22 mouse cellular contexts compared by ENCODE assay signal in genomic region chrX:109235383-109236036, GRCm38 (mm10). TPM values are rescaled to one million over a fixed set of nuclear protein-coding genes. Genes with fewer than 3 reads are reported as not detected.
"Had no signal": no experiment of that assay in that cellular context is flagged by ENCODE, and none has a peak within 500 bp of the region (broad histone marks: within the 10 kb centered on the region; RNA-seq: fewer than 3 reads in every experiment).

No protein-coding gene starts in this region.

- H3K27me3 ChIP-seq: kidney, embryonic 15.5 days; limb, embryonic 13.5 days; liver, embryonic 15.5 days; midbrain, embryonic 12.5 days; midbrain, embryonic 15.5 days; neural tube, embryonic 12.5 days; neural tube, embryonic 15.5 days had no signal

- H3K4me3 ChIP-seq: kidney, embryonic 15.5 days; layer of hippocampus, adult 2 months; limb, embryonic 10.5 days; limb, embryonic 13.5 days; liver, embryonic 15.5 days; midbrain, embryonic 12.5 days; midbrain, embryonic 15.5 days; neural tube, embryonic 12.5 days; neural tube, embryonic 15.5 days had no signal

- DNase-seq: kidney, postnatal 10 days; layer of hippocampus, adult 9-11 months; lung, embryonic 14.5 days; right cerebral cortex, adult 18-20 months; right cerebral cortex, postnatal 14 days; right cerebral cortex, postnatal 4 days; thymus, adult 2 months; thymus, postnatal 14 days; thymus, postnatal 4 days had no signal

- H3K9ac ChIP-seq: kidney, embryonic 15.5 days; limb, embryonic 13.5 days; liver, embryonic 15.5 days; lung, embryonic 14.5 days; midbrain, embryonic 12.5 days; midbrain, embryonic 15.5 days; neural tube, embryonic 12.5 days; neural tube, embryonic 15.5 days had no signal

- ATAC-seq: lung, postnatal 0 days; midbrain, embryonic 15.5 days had no signal

- H3K36me3 ChIP-seq: kidney, embryonic 15.5 days; limb, embryonic 10.5 days; limb, embryonic 13.5 days; liver, embryonic 15.5 days; midbrain, embryonic 12.5 days; midbrain, embryonic 15.5 days; neural tube, embryonic 12.5 days; neural tube, embryonic 15.5 days had no signal

- H3K4me1 ChIP-seq: kidney, embryonic 15.5 days; limb, embryonic 10.5 days; limb, embryonic 13.5 days; liver, embryonic 15.5 days; midbrain, embryonic 12.5 days; midbrain, embryonic 15.5 days; neural tube, embryonic 12.5 days; neural tube, embryonic 15.5 days had no signal

- H3K9me3 ChIP-seq: kidney, embryonic 15.5 days; limb, embryonic 10.5 days; limb, embryonic 13.5 days; liver, embryonic 15.5 days; midbrain, embryonic 12.5 days; midbrain, embryonic 15.5 days; neural tube, embryonic 12.5 days; neural tube, embryonic 15.5 days had no signal

- H3K4me2 ChIP-seq: kidney, embryonic 15.5 days; limb, embryonic 13.5 days; liver, embryonic 15.5 days; lung, embryonic 14.5 days; midbrain, embryonic 12.5 days; midbrain, embryonic 15.5 days; neural tube, embryonic 12.5 days; neural tube, embryonic 15.5 days had no signal

- H3K27ac ChIP-seq: kidney, embryonic 15.5 days; layer of hippocampus, adult 2 months; limb, embryonic 10.5 days; limb, embryonic 13.5 days; liver, embryonic 15.5 days; macrophage; midbrain, embryonic 12.5 days; midbrain, embryonic 15.5 days; neural tube, embryonic 12.5 days; neural tube, embryonic 15.5 days; stomach, postnatal 0 days had no signal

RNA-seq across cellular contexts. Expression of gene Gm6377, which starts 39.0 kb away (rescaled TPM):
- polyA plus RNA-seq: limb, embryonic 10.5 days; limb, embryonic 13.5 days; neural tube, embryonic 12.5 days; neural tube, embryonic 15.5 days; stomach, embryonic 14.5 days had no signal
